Mouse (Mus musculus) thymus, adult 2 months (tissue): ENCODE data around the gene Prap1.

Source experiments
- CTCF ChIP-seq: fragments of 200-500 bp; IDR thresholded peaks from 2 replicates; pipeline ENCODE4 v1.5.1; 2012; ENCODE audit warnings: mild to moderate bottlenecking, control low read depth, low read length, moderate library complexity, borderline replicate concordance; ENCODE audit not compliant: control insufficient read depth, poor library complexity, insufficient read depth; ENCODE audit errors: extremely low read depth
- POLR2A ChIP-seq: fragments of 200-500 bp; IDR thresholded peaks from 2 replicates; pipeline ENCODE4 v1.6.1; 2012; ENCODE audit warnings: mild to moderate bottlenecking, low read length, control low read depth, moderate library complexity; ENCODE audit not compliant: control insufficient read depth, poor library complexity, insufficient read depth; ENCODE audit errors: extremely low read depth

GRCm38 (mm10) chr7:140138021-140138310, 44.8 kb downstream of the Prap1 start:
- TF ChIP-seq CTCF (no peak), POLR2A (no peak)
